Mouse (Mus musculus) NIH3T3 (cell line): ENCODE data around the gene Il2rg.

Experiments used
- DNase-seq: peaks from one replicate; pipeline ENCODE4 v3.0.0-alpha.2; 2012; ENCODE audit warnings: low read depth

The Il2rg gene

GRCm38 (mm10) chrX:101268025-101268754, at the start of gene Il2rg:
Gene Il2rg, minus strand, starts transcription at chrX:101268255.
- DNase-seq, result no peak

- DNase-seq, result no peak
These were observed 45.7 kb upstream of the Il2rg start for GRCm38 (mm10) chrX:101313625-101314359.

GRCm38 (mm10) chrX:101309299-101309698, 41.2 kb upstream of the Il2rg start:
- no peak for DNase-seq

- DNase-seq, result no peak
These were observed 36.6 kb upstream of the Il2rg start for GRCm38 (mm10) chrX:101304646-101305045.

- DNase-seq, result no peak
These were observed 33.6 kb upstream of the Il2rg start for GRCm38 (mm10) chrX:101301654-101302053.

- no peak for DNase-seq
These were observed 32.5 kb upstream of the Il2rg start for GRCm38 (mm10) chrX:101300427-101301030.

GRCm38 (mm10) chrX:101299473-101300426, 31.7 kb upstream of the Il2rg start:
- DNase-seq, result no peak

- no peak for DNase-seq
These were observed 31.0 kb upstream of the Il2rg start, which contains the start of gene Nlgn3 for GRCm38 (mm10) chrX:101299055-101299454. Gene Nlgn3, plus strand, starts transcription at chrX:101299168.

- DNase-seq, result no peak
These were observed 22.1 kb upstream of the Il2rg start for GRCm38 (mm10) chrX:101290111-101290510.

- DNase-seq, result no peak
These were observed 21.0 kb upstream of the Il2rg start for GRCm38 (mm10) chrX:101289037-101289436.

GRCm38 (mm10) chrX:101288432-101288831, 20.4 kb upstream of the Il2rg start:
- no peak for DNase-seq

GRCm38 (mm10) chrX:101287543-101287942, 19.5 kb upstream of the Il2rg start:
- DNase-seq, result no peak

GRCm38 (mm10) chrX:101285953-101286670, 18.1 kb upstream of the Il2rg start:
- DNase-seq, result no peak

GRCm38 (mm10) chrX:101285534-101285933, 17.5 kb upstream of the Il2rg start:
- DNase-seq, result peak; percentile 75

GRCm38 (mm10) chrX:101282813-101283212, 14.8 kb upstream of the Il2rg start:
- DNase-seq, result no peak

- peak; percentile 92 for DNase-seq
These were observed 6.1 kb upstream of the Il2rg start, which contains the start of gene Med12 for GRCm38 (mm10) chrX:101273875-101274738. Gene Med12, plus strand, starts transcription at chrX:101274030.

- DNase-seq, result no peak
These were observed 5.4 kb upstream of the Il2rg start for GRCm38 (mm10) chrX:101273410-101273809.

GRCm38 (mm10) chrX:101268755-101269124, 685 bp upstream of the Il2rg start, which contains the start of gene Gm20489:
Gene Gm20489, minus strand, starts transcription at chrX:101269023.
- DNase-seq, result no peak

GRCm38 (mm10) chrX:101266631-101267030, 1.4 kb downstream of the Il2rg start:
- no peak for DNase-seq

GRCm38 (mm10) chrX:101263892-101264291, 4.2 kb downstream of the Il2rg start, which contains the start of gene Gm614:
Gene Gm614, minus strand, starts transcription at chrX:101263992.
- DNase-seq, result no peak
